Mouse (Mus musculus) forebrain, embryonic 11.5 days (tissue): ENCODE data around the gene Cnnm3. TPM values are rescaled to one million over a fixed set of nuclear protein-coding genes. Genes with fewer than 3 reads are reported as not detected.

Experiments
- ATAC-seq: fragments of 200-750 bp; cut with Nextera tagmentation; replicated peaks from 2 replicates; pipeline ENCODE4 v1.8.0; 2017; ENCODE audit warnings: moderate TSS enrichment; ENCODE audit not compliant: low FRiP score
- DNase-seq: peaks from one replicate; pipeline ENCODE4 v3.0.0-alpha.2; 2017; ENCODE audit warnings: low spot score
- H3K27ac ChIP-seq: fragments of 300-500 bp; sonication (generic); 2 replicates; pipeline ENCODE4 v1.5.1; 2014; ENCODE audit warnings: low read depth, low read length
- H3K27me3 ChIP-seq: fragments of 300-500 bp; sonication (generic); 2 replicates; pipeline ENCODE4 v1.6.1; 2014; ENCODE audit warnings: mild to moderate bottlenecking, low read length, mixed read lengths; ENCODE audit not compliant: control insufficient read depth, insufficient read depth
- H3K36me3 ChIP-seq: fragments of 300-500 bp; sonication (generic); 2 replicates; pipeline ENCODE4 v1.6.1; 2014; ENCODE audit warnings: mild to moderate bottlenecking, low read length, moderate library complexity, mixed read lengths; ENCODE audit not compliant: control insufficient read depth, insufficient read depth
- H3K4me1 ChIP-seq: fragments of 300-500 bp; sonication (generic); replicated peaks from 2 replicates; pipeline ENCODE4 v1.6.1; 2014; ENCODE audit warnings: low read length, mixed read lengths; ENCODE audit not compliant: control insufficient read depth, insufficient read depth
- H3K4me2 ChIP-seq: fragments of 300-500 bp; sonication (generic); 2 replicates; pipeline ENCODE4 v1.6.1; 2014; ENCODE audit warnings: low read depth, mild to moderate bottlenecking, low read length, moderate library complexity, mixed read lengths; ENCODE audit not compliant: severe bottlenecking
- H3K4me3 ChIP-seq: fragments of 300-500 bp; sonication (generic); 2 replicates; pipeline ENCODE4 v1.5.1; 2014; ENCODE audit warnings: low read depth, low read length
- H3K9ac ChIP-seq: fragments of 300-500 bp; sonication (generic); 2 replicates; pipeline ENCODE4 v1.6.1; 2014; ENCODE audit warnings: low read length
- H3K9me3 ChIP-seq: fragments of 300-500 bp; sonication (generic); 2 replicates; pipeline ENCODE4 v1.6.1; 2016; ENCODE audit warnings: low read length, mixed read lengths; ENCODE audit not compliant: control insufficient read depth
- WGBS: fragments of 180-500 bp; shearing (Covaris S2); extraction: QIAGEN DNeasy Blood & Tissue Kit; methylation state at CpG from one replicate; pipeline ENCODE4 v1.1.7; 2014; 5-methylcytosine and 5-hydroxymethylcytosine counted together
- polyA plus RNA-seq: library from polyadenylated mRNA; unstranded; fragments of >200 nt; fragmentation: Nextera tagmentation; extraction: Ambion mirVana; gene quantifications from 2 replicates; pipeline ENCODE4 v1.2.1, GENCODE M21; 2014

Gene Cnnm3
- polyA plus RNA-seq, 1 experiment from 2014 or later, result 6.8 TPM

GRCm38 (mm10) chr1:36552506-36552905 lies 40.8 kb downstream of the Cnnm3 start:
- Histone ChIP-seq H3K27me3 (no peaks in the 10 kb centered on the region), H3K4me3 (no peak overlapping the region), H3K27ac (no peak overlapping the region), H3K9ac (no peak overlapping the region), H3K4me1 (peaks cover 13% of the 10 kb centered on the region), H3K36me3 (peaks cover 39% of the 10 kb centered on the region), H3K9me3 (no peaks in the 10 kb centered on the region), H3K4me2 (no peak overlapping the region)
- ATAC-seq, result no peak
- DNase-seq, result no peak
- WGBS, result 88% methylated on average over 16 of the region's 16 CpGs

GRCm38 (mm10) chr1:36554633-36555399 lies 43.1 kb downstream of the Cnnm3 start:
- Histone ChIP-seq H3K9me3 (no peaks in the 10 kb centered on the region), H3K4me3 (peak overlapping the region; percentile 92; the same call in 1 of the 2 replicates), H3K9ac (peak overlapping the region; percentile 98), H3K36me3 (peaks cover 33% of the 10 kb centered on the region), H3K4me1 (peaks cover 16% of the 10 kb centered on the region), H3K27me3 (no peaks in the 10 kb centered on the region; the same call in 1 of the 2 replicates), H3K27ac (no peak overlapping the region), H3K4me2 (peak overlapping the region; percentile 99)
- DNase-seq (no peak), ATAC-seq (no peak)
- WGBS, result 81% methylated on average over 21 of the region's 21 CpGs

GRCm38 (mm10) chr1:36555798-36556395 lies 44.2 kb downstream of the Cnnm3 start:
- Histone ChIP-seq H3K4me2 (peak overlapping the region; percentile 99), H3K27ac (peak overlapping the region; percentile 97), H3K4me3 (peak overlapping the region; percentile 92), H3K27me3 (no peaks in the 10 kb centered on the region; the same call in 1 of the 2 replicates), H3K9me3 (no peaks in the 10 kb centered on the region), H3K9ac (peak overlapping the region; percentile 98), H3K4me1 (peaks cover 16% of the 10 kb centered on the region), H3K36me3 (peaks cover 24% of the 10 kb centered on the region)
- DNase-seq, result peak; percentile 68
- no peak for ATAC-seq
- WGBS, result 11% methylated on average over 8 of the region's 8 CpGs

GRCm38 (mm10) chr1:36556553-36557456 lies 45.1 kb downstream of the Cnnm3 start:
- DNase-seq, result peak; percentile 99
- peak; percentile 82 for ATAC-seq
- peak overlapping the region; percentile 92 for H3K4me3 ChIP-seq
- H3K4me1 ChIP-seq, result peaks cover 16% of the 10 kb centered on the region
- H3K36me3 ChIP-seq, result peaks cover 14% of the 10 kb centered on the region
- WGBS, result 0% methylated on average over 51 of the region's 52 CpGs
- no peaks in the 10 kb centered on the region; the same call in 1 of the 2 replicates for H3K27me3 ChIP-seq
- no peaks in the 10 kb centered on the region for H3K9me3 ChIP-seq
- peak overlapping the region; percentile 97 for H3K27ac ChIP-seq
- peak overlapping the region; percentile 98 for H3K9ac ChIP-seq
- peak overlapping the region; percentile 99 for H3K4me2 ChIP-seq

GRCm38 (mm10) chr1:36557457-36558011 lies 45.9 kb downstream of the Cnnm3 start:
- peak overlapping the region; percentile 98 for H3K9ac ChIP-seq
- H3K4me2 ChIP-seq, result peak overlapping the region; percentile 99
- peak overlapping the region; percentile 92 for H3K4me3 ChIP-seq
- WGBS, result under 1% methylated on average over 48 of the region's 48 CpGs
- ATAC-seq (peak; percentile 63), DNase-seq (peak; percentile 91)
- peak overlapping the region; percentile 97 for H3K27ac ChIP-seq
- H3K4me1 ChIP-seq, result peaks cover 16% of the 10 kb centered on the region
- H3K9me3 ChIP-seq, result no peaks in the 10 kb centered on the region
- no peaks in the 10 kb centered on the region; the same call in 1 of the 2 replicates for H3K27me3 ChIP-seq
- peaks cover 8% of the 10 kb centered on the region for H3K36me3 ChIP-seq

GRCm38 (mm10) chr1:36558031-36558993 lies 46.6 kb downstream of the Cnnm3 start, which contains the start of gene Sema4c:
Gene Sema4c, minus strand, starts transcription at chr1:36558349.
- peak; percentile 91 for DNase-seq
- under 1% methylated on average over 67 of the region's 69 CpGs for WGBS
- Histone ChIP-seq H3K27ac (peak within 1 kb of the TSS; percentile 97), H3K4me1 (peaks cover 16% of the 10 kb centered on the region), H3K36me3 (peaks cover 5% of the 10 kb centered on the region; the same call in 1 of the 2 replicates), H3K9ac (peak within 1 kb of the TSS; percentile 98), H3K27me3 (no peaks in the 10 kb centered on the region; the same call in 1 of the 2 replicates), H3K4me3 (peak within 1 kb of the TSS; percentile 92), H3K9me3 (no peaks in the 10 kb centered on the region), H3K4me2 (peak within 1 kb of the TSS; percentile 99)
- ATAC-seq, result peak; percentile 64

GRCm38 (mm10) chr1:36559256-36559655 lies 47.6 kb downstream of the Cnnm3 start:
- Histone ChIP-seq H3K4me1 (peaks cover 16% of the 10 kb centered on the region), H3K9ac (peak overlapping the region; percentile 98; the same call in 1 of the 2 replicates), H3K4me3 (no peak overlapping the region)

More at GRCm38 (mm10) chr1:36559256-36559655, 47.6 kb downstream of the Cnnm3 start:
- 8% methylated on average over 4 of the region's 4 CpGs for WGBS
- Histone ChIP-seq H3K27me3 (no peaks in the 10 kb centered on the region; the same call in 1 of the 2 replicates), H3K27ac (no peak overlapping the region), H3K9me3 (no peaks in the 10 kb centered on the region), H3K4me2 (peak overlapping the region; percentile 99; the same call in 1 of the 2 replicates), H3K36me3 (no peaks in the 10 kb centered on the region)
- DNase-seq, result no peak
- no peak for ATAC-seq
